In the genomic region with DNA sequence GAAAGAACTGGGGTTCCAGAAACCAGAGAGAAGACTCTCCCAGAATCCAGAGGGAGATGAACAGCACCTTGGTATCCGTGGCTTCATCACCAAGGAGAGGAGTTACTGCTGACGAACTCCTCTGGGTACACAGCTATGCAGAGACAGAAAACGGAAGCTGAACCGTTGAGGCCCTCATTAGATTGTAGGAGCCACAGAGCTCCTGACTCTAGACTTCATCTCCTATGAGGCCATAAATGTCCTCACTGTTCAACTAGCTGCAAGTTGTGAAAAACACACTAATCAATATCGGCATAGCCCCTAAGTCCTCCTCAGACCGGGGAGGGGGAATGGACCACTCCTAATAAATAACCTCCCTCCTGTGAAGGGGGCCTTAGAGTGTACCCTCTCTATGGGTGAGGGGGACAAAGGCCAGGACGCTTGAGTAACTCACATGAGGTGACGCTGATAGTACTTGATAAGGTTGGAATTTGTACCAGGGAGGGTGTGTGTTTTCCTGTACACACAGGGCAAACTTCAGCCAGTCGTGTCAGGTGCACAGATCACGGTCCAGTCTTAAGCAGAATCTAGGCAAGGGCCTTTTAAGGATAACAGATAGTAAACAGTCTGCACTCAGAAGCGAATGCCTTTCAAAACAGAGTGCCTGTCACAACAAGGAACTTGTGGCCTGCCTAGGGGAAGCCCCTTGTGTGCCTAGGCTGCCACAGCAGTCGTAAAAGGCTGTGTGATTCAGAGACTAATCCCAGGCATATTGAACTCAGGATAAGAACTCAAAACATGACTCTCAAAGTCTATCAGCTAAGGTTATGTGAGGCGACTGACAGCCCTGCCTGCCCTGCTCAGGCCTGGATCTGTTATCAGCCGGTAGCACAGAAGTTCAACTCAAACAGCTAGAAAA, we compare ENCODE assay signal across 10 mouse cellular contexts.
A peak's percentile ranks its signal among the peaks of the same experiment; 100 is the strongest.
DNase-seq lines count a peak whose midpoint lies in the region; ATAC-seq and TF ChIP-seq lines count a peak whose summit lies in the region.
"Had no signal": no experiment of that assay in that cellular context is flagged by ENCODE, and none has a peak within 500 bp of the region (broad histone marks: within the 10 kb centered on the region; RNA-seq: fewer than 3 reads in every experiment).

No protein-coding gene starts in this region.

- H3K27me3 ChIP-seq in liver, embryonic 14.5 days (ENCODE audit: control insufficient read depth, insufficient read depth, low read length): no peaks in the 10 kb centered on the region
- no peaks in the 10 kb centered on the region for H3K27me3 ChIP-seq in neural tube, embryonic 15.5 days (replicated peaks)
- H3K27me3 ChIP-seq: embryonic facial prominence, embryonic 15.5 days had no signal

- H3K4me1 ChIP-seq in liver, embryonic 14.5 days (replicated peaks; ENCODE audit: control insufficient read depth in 2 of 2, insufficient read depth in 2 of 2, low read length in 1 of 2): peaks cover 8 to 27% of the 10 kb centered on the region in 2 experiments
- no peaks in the 10 kb centered on the region for H3K4me1 ChIP-seq in neural tube, embryonic 15.5 days

- peak; percentile 14 for DNase-seq in layer of hippocampus, adult 9-11 months
- DNase-seq in layer of hippocampus, postnatal 25 days (ENCODE audit: extremely low spot score in 1 of 2, low spot score in 1 of 2): no peak
- peak in 2 of 3 experiments; percentile 7 to 28 for DNase-seq in liver, embryonic 14.5 days (ENCODE audit: low read depth in 3 of 3, low spot score in 3 of 3)
- DNase-seq in thymus, postnatal 14 days: peak; percentile 33
- DNase-seq in frontal cortex, postnatal 10 days (ENCODE audit: low spot score in 2 of 2): no peak
- no peak for DNase-seq in frontal cortex, postnatal 25 days (ENCODE audit: low spot score in 2 of 2)
- DNase-seq: lung, embryonic 14.5 days had no signal

- 14% methylated on average over 14 of the region's 14 CpGs for WGBS in liver, embryonic 14.5 days (ENCODE audit: insufficient replicate concordance)
- 75% methylated on average over 14 of the region's 14 CpGs for WGBS in neural tube, embryonic 15.5 days

- no peaks in the 10 kb centered on the region for H3K9me3 ChIP-seq in liver, embryonic 14.5 days (ENCODE audit: control insufficient read depth, low read length)
- no peaks in the 10 kb centered on the region for H3K9me3 ChIP-seq in neural tube, embryonic 15.5 days (replicated peaks)
- H3K9me3 ChIP-seq: embryonic facial prominence, embryonic 15.5 days had no signal

- peak; percentile 84 to 88 for ATAC-seq in hematopoietic stem cell, adult 5-6 weeks (replicated peaks in 1 of 2; ENCODE audit: insufficient read depth in 1 of 2, low FRiP score in 2 of 2, low TSS enrichment in 1 of 2, low read depth in 1 of 2, poor library complexity in 2 of 2, severe bottlenecking in 2 of 2)
- peak; percentile 75 for ATAC-seq in liver, embryonic 14.5 days (ENCODE audit: insufficient read depth)
- no peak for ATAC-seq in neural tube, embryonic 15.5 days (ENCODE audit: low FRiP score)

- no peak overlapping the region for H3K4me3 ChIP-seq in liver, embryonic 14.5 days (ENCODE audit: insufficient read depth in 1 of 2, low read depth in 2 of 2, low read length in 2 of 2)
- H3K4me3 ChIP-seq in neural tube, embryonic 15.5 days (replicated peaks): no peak overlapping the region
- H3K4me3 ChIP-seq: embryonic facial prominence, embryonic 15.5 days had no signal

- no peak overlapping the region; the same call in 1 of the 2 replicates for H3K4me2 ChIP-seq in liver, embryonic 14.5 days (ENCODE audit: low read depth)
- H3K4me2 ChIP-seq in neural tube, embryonic 15.5 days: no peak overlapping the region
- H3K4me2 ChIP-seq: embryonic facial prominence, embryonic 15.5 days; lung, embryonic 14.5 days had no signal

- H3K36me3 ChIP-seq in liver, embryonic 14.5 days (replicated peaks; ENCODE audit: control insufficient read depth, insufficient read depth, low read depth): no peaks in the 10 kb centered on the region
- H3K36me3 ChIP-seq in neural tube, embryonic 15.5 days: no peaks in the 10 kb centered on the region
- H3K36me3 ChIP-seq: embryonic facial prominence, embryonic 15.5 days had no signal

- no peak overlapping the region for H3K9ac ChIP-seq in liver, embryonic 14.5 days (replicated peaks)
- H3K9ac ChIP-seq in neural tube, embryonic 15.5 days (replicated peaks): no peak overlapping the region
- H3K9ac ChIP-seq: embryonic facial prominence, embryonic 15.5 days; lung, embryonic 14.5 days had no signal

- peak; percentile 48; the same call in 1 of the 2 replicates for TF ChIP-seq EP300 in liver, embryonic 14.5 days (IDR thresholded peaks at IDR 0.05; ENCODE audit: low read depth)

- H3K27ac ChIP-seq in liver, embryonic 14.5 days: no peak overlapping the region; the same call in 1 of the 2 replicates
- no peak overlapping the region for H3K27ac ChIP-seq in neural tube, embryonic 15.5 days (replicated peaks)
- H3K27ac ChIP-seq: embryonic facial prominence, embryonic 15.5 days had no signal

- TF ChIP-seq CTCF in liver, embryonic 14.5 days (IDR thresholded peaks at IDR 0.05; ENCODE audit: low read depth): no peak

Comparison
In these comparisons a context has a peak if more than half of its experiments do, and no peak if none do; other contexts are left out.
1. DNase-seq: peak in layer of hippocampus, adult 9-11 months (single experiment), liver, embryonic 14.5 days (2 of 3) and thymus, postnatal 14 days (single experiment); none in layer of hippocampus, postnatal 25 days (0 of 2), frontal cortex, postnatal 10 days (0 of 2) and frontal cortex, postnatal 25 days (0 of 2).